Mouse (Mus musculus) midbrain, embryonic 15.5 days (tissue): ENCODE data around the gene Coro2a. TPM values are rescaled to one million over a fixed set of nuclear protein-coding genes. Genes with fewer than 3 reads are reported as not detected.

Experiments used
- ATAC-seq: fragments of 200-750 bp; cut with Nextera tagmentation; replicated peaks from 2 replicates; pipeline ENCODE4 v1.8.0; 2017; ENCODE audit warnings: moderate TSS enrichment
- H3K27ac ChIP-seq: fragments of 300-500 bp; sonication (generic); 2 replicates; pipeline ENCODE4 v1.5.1; 2015; ENCODE audit warnings: mild to moderate bottlenecking, inconsistent platforms
- H3K27me3 ChIP-seq: fragments of 300-500 bp; sonication (generic); replicated peaks from 2 replicates; pipeline ENCODE4 v1.6.1; 2015; ENCODE audit warnings: inconsistent platforms
- H3K36me3 ChIP-seq: fragments of 300-500 bp; sonication (generic); replicated peaks from 2 replicates; pipeline ENCODE4 v1.6.1; 2015; ENCODE audit warnings: inconsistent platforms
- H3K4me1 ChIP-seq: fragments of 300-500 bp; sonication (generic); 2 replicates; pipeline ENCODE4 v1.6.1; 2015; ENCODE audit warnings: inconsistent platforms
- H3K4me2 ChIP-seq: fragments of 300-500 bp; sonication (generic); 2 replicates; pipeline ENCODE4 v1.6.1; 2015; ENCODE audit warnings: inconsistent platforms, mild to moderate bottlenecking, moderate library complexity
- H3K4me3 ChIP-seq: fragments of 300-500 bp; sonication (generic); 2 replicates; pipeline ENCODE4 v1.5.1; 2015; ENCODE audit warnings: mild to moderate bottlenecking, inconsistent platforms
- H3K9ac ChIP-seq: fragments of 300-500 bp; sonication (generic); 2 replicates; pipeline ENCODE4 v1.6.1; 2015; ENCODE audit warnings: mild to moderate bottlenecking, inconsistent platforms
- H3K9me3 ChIP-seq: fragments of 300-500 bp; sonication (generic); 2 replicates; pipeline ENCODE4 v1.6.1; 2016; ENCODE audit warnings: inconsistent platforms
- WGBS: fragments of 180-500 bp; shearing (Covaris S2); methylation state at CpG from one replicate; pipeline ENCODE4 v1.1.7; 2015; ENCODE audit warnings: mixed read lengths; 5-methylcytosine and 5-hydroxymethylcytosine counted together
- polyA plus RNA-seq: library from polyadenylated mRNA; unstranded; fragments of >200 nt; fragmentation: Nextera tagmentation; extraction: Ambion mirVana; gene quantifications from 2 replicates; pipeline ENCODE4 v1.2.1, GENCODE M21; 2015

Gene Coro2a
- polyA plus RNA-seq, 1 experiment from 2014 or later, result 6.8 TPM

GRCm38 (mm10) chr4:46563847-46564246 is 38.2 kb downstream of the Coro2a start:
- Histone ChIP-seq H3K4me2 (no peak overlapping the region), H3K4me1 (0 out of 2 replicates have a peak, but pooled peaks cover under 1% of the 10 kb centered on the region), H3K9ac (no peak overlapping the region), H3K27me3 (no peaks in the 10 kb centered on the region), H3K9me3 (no peaks in the 10 kb centered on the region), H3K36me3 (no peaks in the 10 kb centered on the region), H3K4me3 (no peak overlapping the region), H3K27ac (no peak overlapping the region)
- no peak for ATAC-seq
- WGBS, result 74% methylated on average over 10 of the region's 10 CpGs

- 96% methylated on average over 14 of the region's 14 CpGs for WGBS
- no peak overlapping the region for H3K9ac ChIP-seq
- no peak overlapping the region for H3K27ac ChIP-seq
- no peaks in the 10 kb centered on the region for H3K27me3 ChIP-seq
- H3K4me1 ChIP-seq, result 0 out of 2 replicates have a peak, but pooled peaks cover 3% of the 10 kb centered on the region
- ATAC-seq, result no peak
- no peaks in the 10 kb centered on the region for H3K36me3 ChIP-seq
- H3K9me3 ChIP-seq, result no peaks in the 10 kb centered on the region
- H3K4me3 ChIP-seq, result no peak overlapping the region
- no peak overlapping the region for H3K4me2 ChIP-seq
These were observed 39.2 kb downstream of the Coro2a start for GRCm38 (mm10) chr4:46562841-46563240.

- Histone ChIP-seq H3K27ac (no peak overlapping the region), H3K4me1 (0 out of 2 replicates have a peak, but pooled peaks cover 3% of the 10 kb centered on the region), H3K27me3 (no peaks in the 10 kb centered on the region), H3K4me2 (no peak overlapping the region), H3K9ac (no peak overlapping the region), H3K4me3 (no peak overlapping the region), H3K9me3 (no peaks in the 10 kb centered on the region), H3K36me3 (no peaks in the 10 kb centered on the region)
- WGBS, result 76% methylated on average over 5 of the region's 5 CpGs
- ATAC-seq, result no peak
These were observed 40.0 kb downstream of the Coro2a start for GRCm38 (mm10) chr4:46562037-46562436.

- WGBS, result 84% methylated on average over 14 of the region's 14 CpGs
- Histone ChIP-seq H3K27ac (no peak overlapping the region), H3K36me3 (no peaks in the 10 kb centered on the region), H3K27me3 (no peaks in the 10 kb centered on the region), H3K4me1 (0 out of 2 replicates have a peak, but pooled peaks cover 3% of the 10 kb centered on the region), H3K4me3 (no peak overlapping the region), H3K4me2 (no peak overlapping the region), H3K9me3 (no peaks in the 10 kb centered on the region), H3K9ac (no peak overlapping the region)
- no peak for ATAC-seq
These were observed 41.8 kb downstream of the Coro2a start for GRCm38 (mm10) chr4:46560069-46560705.

GRCm38 (mm10) chr4:46558672-46559667 is 43.0 kb downstream of the Coro2a start:
- WGBS, result 78% methylated on average over 22 of the region's 22 CpGs
- H3K4me2 ChIP-seq, result no peak overlapping the region
- no peak for ATAC-seq
- H3K9me3 ChIP-seq, result no peaks in the 10 kb centered on the region
- H3K4me3 ChIP-seq, result no peak overlapping the region
- no peaks in the 10 kb centered on the region for H3K36me3 ChIP-seq
- 0 out of 2 replicates have a peak, but pooled peaks cover 3% of the 10 kb centered on the region for H3K4me1 ChIP-seq
- no peak overlapping the region for H3K27ac ChIP-seq
- H3K27me3 ChIP-seq, result no peaks in the 10 kb centered on the region
- H3K9ac ChIP-seq, result no peak overlapping the region

GRCm38 (mm10) chr4:46556933-46557332 is 45.1 kb downstream of the Coro2a start:
- Histone ChIP-seq H3K4me2 (no peak overlapping the region), H3K9ac (no peak overlapping the region), H3K27ac (no peak overlapping the region), H3K4me3 (no peak overlapping the region), H3K4me1 (0 out of 2 replicates have a peak, but pooled peaks cover 3% of the 10 kb centered on the region), H3K27me3 (no peaks in the 10 kb centered on the region), H3K36me3 (no peaks in the 10 kb centered on the region), H3K9me3 (no peaks in the 10 kb centered on the region)
- no peak for ATAC-seq
- 85% methylated on average over 3 of the region's 3 CpGs for WGBS

- Histone ChIP-seq H3K4me3 (no peak overlapping the region), H3K4me1 (0 out of 2 replicates have a peak, but pooled peaks cover 3% of the 10 kb centered on the region), H3K27ac (no peak overlapping the region), H3K9ac (no peak overlapping the region), H3K27me3 (no peaks in the 10 kb centered on the region), H3K4me2 (no peak overlapping the region), H3K9me3 (no peaks in the 10 kb centered on the region), H3K36me3 (no peaks in the 10 kb centered on the region)
- 82% methylated on average over 9 of the region's 9 CpGs for WGBS
- ATAC-seq, result no peak
These were observed 46.2 kb downstream of the Coro2a start for GRCm38 (mm10) chr4:46555762-46556161.

GRCm38 (mm10) chr4:46554295-46555069 is 47.5 kb downstream of the Coro2a start:
- Histone ChIP-seq H3K27me3 (no peaks in the 10 kb centered on the region), H3K9me3 (no peaks in the 10 kb centered on the region), H3K9ac (no peak overlapping the region), H3K4me3 (no peak overlapping the region), H3K27ac (no peak overlapping the region), H3K4me1 (0 out of 2 replicates have a peak, but pooled peaks cover 3% of the 10 kb centered on the region), H3K4me2 (no peak overlapping the region), H3K36me3 (no peaks in the 10 kb centered on the region)
- WGBS, result 82% methylated on average over 10 of the region's 10 CpGs
- no peak for ATAC-seq

- no peak for ATAC-seq
- Histone ChIP-seq H3K27ac (no peak overlapping the region), H3K27me3 (no peaks in the 10 kb centered on the region), H3K4me1 (0 out of 2 replicates have a peak, but pooled peaks cover 2% of the 10 kb centered on the region), H3K4me2 (no peak overlapping the region), H3K36me3 (no peaks in the 10 kb centered on the region), H3K9me3 (no peaks in the 10 kb centered on the region), H3K9ac (no peak overlapping the region), H3K4me3 (no peak overlapping the region)
- 75% methylated on average over 1 of the region's 1 CpGs for WGBS
These were observed 48.1 kb downstream of the Coro2a start for GRCm38 (mm10) chr4:46553864-46554263.

- Histone ChIP-seq H3K4me3 (no peak overlapping the region), H3K9ac (no peak overlapping the region), H3K27me3 (no peaks in the 10 kb centered on the region), H3K27ac (no peak overlapping the region), H3K36me3 (no peaks in the 10 kb centered on the region), H3K4me1 (no peaks in the 10 kb centered on the region), H3K9me3 (no peaks in the 10 kb centered on the region), H3K4me2 (no peak overlapping the region)
- ATAC-seq, result no peak
- WGBS, result 56% methylated on average over 8 of the region's 8 CpGs
These were observed 51.6 kb downstream of the Coro2a start for GRCm38 (mm10) chr4:46550406-46550805.

GRCm38 (mm10) chr4:46549979-46550378 is 52.0 kb downstream of the Coro2a start:
- 73% methylated on average over 10 of the region's 10 CpGs for WGBS
- H3K9me3 ChIP-seq, result no peaks in the 10 kb centered on the region
- no peaks in the 10 kb centered on the region for H3K27me3 ChIP-seq
- H3K27ac ChIP-seq, result no peak overlapping the region
- no peaks in the 10 kb centered on the region for H3K36me3 ChIP-seq
- H3K4me3 ChIP-seq, result no peak overlapping the region
- no peaks in the 10 kb centered on the region for H3K4me1 ChIP-seq
- no peak for ATAC-seq
- no peak overlapping the region for H3K4me2 ChIP-seq
- no peak overlapping the region for H3K9ac ChIP-seq

GRCm38 (mm10) chr4:46546709-46547108 is 55.3 kb downstream of the Coro2a start:
- H3K4me1 ChIP-seq, result no peaks in the 10 kb centered on the region
- no peak overlapping the region for H3K27ac ChIP-seq
- H3K4me3 ChIP-seq, result no peak overlapping the region
- H3K36me3 ChIP-seq, result no peaks in the 10 kb centered on the region
- H3K9ac ChIP-seq, result no peak overlapping the region
- no peak overlapping the region for H3K4me2 ChIP-seq
- no peaks in the 10 kb centered on the region for H3K27me3 ChIP-seq
- ATAC-seq, result no peak
- WGBS, result 42% methylated on average over 6 of the region's 6 CpGs
- no peaks in the 10 kb centered on the region for H3K9me3 ChIP-seq
